Mouse (Mus musculus): ENCODE measurements around the gene Tgfbr3. TPM values are rescaled to one million over a fixed set of nuclear protein-coding genes. Genes with fewer than 3 reads are reported as not detected.

The Tgfbr3 gene
- polyA plus RNA-seq, 1 experiment from 2014 or later = 1.3 TPM

DNA sequence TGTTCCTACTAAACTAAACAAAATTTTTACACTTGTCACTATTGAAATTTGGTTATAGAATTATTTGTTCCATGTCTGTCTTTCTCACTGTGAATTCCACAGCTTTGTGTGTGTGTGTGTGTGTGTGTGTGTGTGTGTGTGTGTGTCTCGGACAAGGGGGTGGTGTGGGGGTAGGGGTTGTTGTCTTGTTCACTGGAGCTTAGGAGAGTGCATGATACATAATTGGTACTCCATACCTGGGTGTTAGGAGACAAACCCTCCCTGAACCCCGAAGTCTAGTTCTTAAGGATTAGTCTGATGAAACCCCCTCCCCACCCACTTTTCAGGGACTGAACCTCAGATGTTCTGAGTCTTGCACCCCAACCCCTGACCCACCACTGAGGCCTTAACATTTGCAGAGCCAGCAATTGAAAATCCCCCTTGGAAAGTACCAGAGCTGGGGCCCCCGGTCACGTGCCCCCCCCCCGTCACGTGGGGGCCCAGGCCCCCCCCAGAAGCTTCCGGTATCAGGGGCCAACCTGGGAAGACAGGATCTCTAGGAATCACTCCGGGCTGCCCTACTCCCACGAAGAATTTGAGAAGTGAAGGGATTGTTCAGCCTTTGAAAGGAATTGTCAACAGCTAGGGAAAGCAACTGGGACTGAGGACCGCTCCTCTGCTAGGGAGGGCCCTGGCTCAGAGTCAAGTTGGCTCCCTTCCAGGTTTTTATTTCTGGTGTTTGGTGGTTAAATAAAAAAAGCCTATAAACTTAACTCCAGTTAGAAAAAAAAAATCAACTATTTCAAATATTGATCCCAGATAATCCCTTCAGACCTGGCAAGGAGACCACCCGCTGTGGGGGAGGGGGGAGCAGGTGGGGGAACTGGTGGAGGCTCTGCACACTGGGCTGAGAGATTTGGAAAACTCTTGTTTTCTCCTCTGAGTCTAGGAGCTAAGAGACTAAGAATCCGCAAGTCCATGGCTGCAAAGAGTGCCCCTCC, 201.3 kb downstream of the Tgfbr3 start:
- no peak overlapping the region for H3K4me3 ChIP-seq
- WGBS = 17% methylated on average over 12 of the region's 12 CpGs
- H3K9ac ChIP-seq = no peak overlapping the region
- H3K9me3 ChIP-seq (replicated peaks) = no peaks in the 10 kb centered on the region
- peak; percentile 87 for ATAC-seq
- H3K4me1 ChIP-seq = peaks cover 9% of the 10 kb centered on the region
- H3K27ac ChIP-seq = no peak overlapping the region
- peaks cover 38% of the 10 kb centered on the region for H3K27me3 ChIP-seq
- no peaks in the 10 kb centered on the region for H3K36me3 ChIP-seq (ENCODE audit: poor library complexity, severe bottlenecking)
- H3K4me2 ChIP-seq = peak overlapping the region; percentile 37

DNA sequence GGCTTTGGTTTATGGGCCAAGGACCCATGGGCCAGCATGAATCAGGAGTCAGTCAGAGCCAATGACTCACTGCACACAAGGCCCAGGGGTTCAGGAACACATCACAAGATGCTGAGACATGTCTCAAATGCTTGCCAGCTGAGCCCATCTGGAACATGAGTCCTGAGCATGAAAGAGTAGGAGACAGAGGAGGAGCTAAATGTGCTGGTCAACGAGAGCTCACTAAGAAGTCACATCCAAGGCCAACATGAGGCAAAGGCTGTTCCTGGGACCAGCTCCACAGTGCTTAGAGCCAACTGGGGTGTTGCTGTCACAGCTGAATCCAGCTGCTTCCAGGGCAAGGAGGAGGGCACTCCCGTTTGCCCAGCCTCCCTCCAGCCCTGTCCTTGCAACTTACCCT, 202.1 kb downstream of the Tgfbr3 start:
- Histone ChIP-seq H3K36me3 (ENCODE audit: poor library complexity, severe bottlenecking) (no peaks in the 10 kb centered on the region), H3K27ac (no peak overlapping the region), H3K9ac (no peak overlapping the region), H3K4me2 (no peak overlapping the region), H3K9me3 (replicated peaks) (no peaks in the 10 kb centered on the region), H3K27me3 (peaks cover 40% of the 10 kb centered on the region), H3K4me1 (peaks cover 9% of the 10 kb centered on the region), H3K4me3 (no peak overlapping the region)
- no peak for ATAC-seq
- WGBS = 57% methylated on average over 2 of the region's 2 CpGs

DNA sequence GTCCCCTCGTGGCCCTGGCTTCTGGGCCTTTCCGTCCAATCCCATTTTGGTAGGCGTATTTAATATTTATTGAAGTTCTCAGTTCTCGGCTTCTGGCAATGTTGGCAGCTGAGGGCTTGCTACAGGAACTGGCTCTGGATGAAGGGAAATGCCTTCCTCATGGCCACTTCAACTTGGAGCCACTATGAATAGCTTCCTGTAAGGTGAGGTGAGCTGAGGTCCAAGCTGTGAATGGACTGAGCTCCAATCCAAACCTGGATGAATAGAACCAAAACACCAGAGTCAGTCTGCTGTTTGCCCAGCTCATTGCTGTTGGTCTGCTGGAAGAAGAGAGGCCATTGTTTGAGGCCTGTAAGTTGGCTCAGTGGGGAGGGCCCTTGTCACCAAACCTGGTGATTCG, 203.3 kb downstream of the Tgfbr3 start:
- H3K4me2 ChIP-seq = no peak overlapping the region
- no peaks in the 10 kb centered on the region for H3K36me3 ChIP-seq (ENCODE audit: poor library complexity, severe bottlenecking)
- no peaks in the 10 kb centered on the region for H3K9me3 ChIP-seq (replicated peaks)
- WGBS = 86% methylated on average over 5 of the region's 5 CpGs
- peaks cover 9% of the 10 kb centered on the region for H3K4me1 ChIP-seq
- no peak overlapping the region for H3K27ac ChIP-seq
- no peak overlapping the region for H3K9ac ChIP-seq
- peaks cover 39% of the 10 kb centered on the region for H3K27me3 ChIP-seq
- no peak for ATAC-seq
- no peak overlapping the region for H3K4me3 ChIP-seq

DNA sequence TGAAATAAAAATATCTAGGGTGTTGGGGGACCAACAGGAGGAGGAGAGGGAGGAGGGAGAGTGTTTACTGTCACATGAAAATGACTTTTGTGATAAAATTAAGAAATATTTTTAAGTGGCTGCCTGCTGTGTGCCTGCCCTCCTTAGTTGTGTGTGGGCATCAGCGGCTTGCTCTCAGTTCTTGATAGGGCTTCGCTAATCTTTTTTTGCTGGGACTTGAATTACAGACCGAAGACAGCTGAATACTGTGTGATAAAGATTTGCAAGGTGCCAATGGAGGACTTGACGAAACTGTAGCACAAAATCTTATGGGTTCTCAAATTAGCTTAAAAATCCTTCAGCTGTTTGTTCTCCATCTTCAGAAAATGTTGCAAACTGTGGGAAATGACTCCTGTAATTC, 205.0 kb downstream of the Tgfbr3 start:
- no peaks in the 10 kb centered on the region for H3K9me3 ChIP-seq (replicated peaks)

DNA sequence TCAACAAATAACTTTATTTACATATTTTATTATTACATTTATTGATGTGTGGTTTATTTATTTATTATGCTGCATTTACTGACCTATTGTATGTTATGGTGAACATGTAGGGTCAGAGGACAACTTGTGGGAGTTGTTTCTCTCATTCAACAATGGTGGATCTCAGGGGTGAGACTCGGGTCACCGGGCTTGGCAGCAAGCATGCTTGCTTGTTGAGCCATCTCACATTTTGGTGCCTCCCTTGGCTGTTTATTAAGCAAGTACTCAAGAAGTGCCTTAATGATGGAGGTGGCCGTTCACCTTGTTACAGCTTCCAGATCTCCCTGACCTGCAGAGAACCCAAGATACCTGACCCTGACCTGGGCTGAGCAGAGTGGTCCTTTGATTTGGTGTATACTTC, 207.4 kb downstream of the Tgfbr3 start:
- no peaks in the 10 kb centered on the region for H3K9me3 ChIP-seq (replicated peaks)
- H3K4me3 ChIP-seq = no peak overlapping the region
- H3K9ac ChIP-seq = no peak overlapping the region
- peaks cover 10% of the 10 kb centered on the region for H3K4me1 ChIP-seq
- ATAC-seq = no peak
- H3K27ac ChIP-seq = no peak overlapping the region
- H3K4me2 ChIP-seq = no peak overlapping the region
- 78% methylated on average over 3 of the region's 3 CpGs for WGBS
- peaks cover 19% of the 10 kb centered on the region for H3K27me3 ChIP-seq
- no peaks in the 10 kb centered on the region for H3K36me3 ChIP-seq (ENCODE audit: poor library complexity, severe bottlenecking)

More for the DNA sequence above, 205.0 kb downstream of the Tgfbr3 start:
- no peak overlapping the region for H3K4me3 ChIP-seq
- 91% methylated on average over 4 of the region's 4 CpGs for WGBS
- no peaks in the 10 kb centered on the region for H3K36me3 ChIP-seq (ENCODE audit: poor library complexity, severe bottlenecking)
- peaks cover 13% of the 10 kb centered on the region for H3K4me1 ChIP-seq
- no peak overlapping the region for H3K4me2 ChIP-seq
- H3K27me3 ChIP-seq = peaks cover 30% of the 10 kb centered on the region
- no peak for ATAC-seq
- no peak overlapping the region for H3K27ac ChIP-seq
- H3K9ac ChIP-seq = no peak overlapping the region

DNA sequence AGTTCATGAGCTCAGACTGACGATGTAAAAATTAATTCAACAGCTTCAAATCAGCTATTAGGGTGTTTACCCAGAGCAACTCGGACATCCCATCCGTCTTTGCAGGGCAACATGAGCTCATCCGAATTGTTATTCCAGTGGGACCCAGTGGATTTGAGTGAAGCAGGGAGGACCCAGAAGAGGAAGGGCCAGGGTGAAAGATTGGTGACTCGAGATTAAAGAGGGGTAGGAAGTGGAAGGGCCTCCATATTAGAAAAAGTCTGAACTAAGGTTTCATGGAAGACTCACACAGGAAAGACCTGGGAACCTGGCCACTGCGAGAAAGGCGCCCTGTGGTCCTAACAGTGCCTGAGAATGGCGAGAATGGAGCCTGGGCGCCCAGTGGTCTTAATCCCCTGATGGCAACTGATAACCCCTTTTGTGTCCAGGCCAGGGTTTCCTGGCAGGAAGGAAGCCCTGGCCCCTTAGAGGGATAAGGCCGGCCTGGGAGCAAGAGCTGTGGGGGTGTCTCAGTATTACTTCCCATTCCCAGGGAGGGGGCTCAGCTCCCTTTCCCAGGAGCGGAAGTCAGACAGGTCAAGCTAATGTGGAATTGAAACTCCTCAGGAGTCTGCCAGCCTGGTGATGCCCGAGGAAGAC, 208.3 kb downstream of the Tgfbr3 start:
- Histone ChIP-seq H3K27ac (no peak overlapping the region), H3K9me3 (replicated peaks) (no peaks in the 10 kb centered on the region), H3K4me2 (no peak overlapping the region), H3K4me3 (no peak overlapping the region), H3K27me3 (peaks cover 12% of the 10 kb centered on the region; the same call in 1 of the 2 replicates), H3K4me1 (peaks cover 10% of the 10 kb centered on the region), H3K36me3 (ENCODE audit: poor library complexity, severe bottlenecking) (no peaks in the 10 kb centered on the region), H3K9ac (no peak overlapping the region)
- WGBS = 45% methylated on average over 12 of the region's 12 CpGs
- no peak for ATAC-seq

DNA sequence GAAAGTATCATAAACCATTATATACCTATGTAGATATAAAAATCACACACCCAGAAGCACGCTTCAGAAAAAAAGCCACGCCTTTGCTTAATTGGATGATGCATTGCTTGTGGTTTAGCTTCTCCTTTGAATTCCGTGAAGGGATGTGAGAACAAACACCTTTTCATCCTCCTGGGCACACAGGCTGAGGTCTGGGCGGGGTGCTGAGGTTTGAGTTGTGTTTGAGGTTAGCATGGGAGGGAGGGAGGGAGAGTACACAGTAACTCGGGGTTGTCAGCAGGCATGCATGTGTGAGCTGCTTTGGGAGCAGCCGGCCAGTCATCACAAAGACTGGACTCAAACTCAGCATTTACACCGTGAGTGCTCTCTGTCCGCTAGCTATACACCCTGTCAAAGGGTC, 209.5 kb downstream of the Tgfbr3 start:
- H3K27ac ChIP-seq = no peak overlapping the region

DNA sequence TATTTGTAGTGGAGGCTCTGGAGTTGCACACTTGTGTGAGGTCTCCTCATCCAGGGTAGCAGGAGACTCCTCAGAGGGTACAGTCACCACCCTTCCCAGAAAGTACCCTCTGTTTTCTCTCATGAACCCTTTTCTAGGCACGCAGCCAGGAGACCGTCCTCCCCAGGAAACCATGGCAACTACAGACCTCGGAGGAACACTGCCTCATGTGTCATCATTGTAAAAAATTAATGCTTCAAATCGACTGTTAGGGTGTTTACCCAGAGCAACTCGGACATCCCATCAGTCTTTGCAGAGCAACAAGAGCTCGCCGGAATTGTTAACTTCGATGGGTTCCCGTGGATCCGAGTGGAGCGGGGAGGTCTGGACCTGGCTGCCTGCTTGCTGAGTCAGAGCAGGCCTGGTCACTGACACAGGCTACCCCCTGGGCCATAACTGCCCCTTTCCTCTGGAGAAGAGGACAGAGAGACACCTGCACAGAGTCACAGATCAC, 210.2 kb downstream of the Tgfbr3 start:
- no peak overlapping the region for H3K9ac ChIP-seq

More for the DNA sequence above, 209.5 kb downstream of the Tgfbr3 start:
- Histone ChIP-seq H3K27me3 (peaks cover 13% of the 10 kb centered on the region), H3K9ac (no peak overlapping the region), H3K4me1 (peaks cover 10% of the 10 kb centered on the region), H3K4me3 (no peak overlapping the region), H3K36me3 (ENCODE audit: poor library complexity, severe bottlenecking) (no peaks in the 10 kb centered on the region), H3K9me3 (replicated peaks) (no peaks in the 10 kb centered on the region), H3K4me2 (no peak overlapping the region)
- WGBS = 50% methylated on average over 8 of the region's 8 CpGs
- ATAC-seq = no peak

DNA sequence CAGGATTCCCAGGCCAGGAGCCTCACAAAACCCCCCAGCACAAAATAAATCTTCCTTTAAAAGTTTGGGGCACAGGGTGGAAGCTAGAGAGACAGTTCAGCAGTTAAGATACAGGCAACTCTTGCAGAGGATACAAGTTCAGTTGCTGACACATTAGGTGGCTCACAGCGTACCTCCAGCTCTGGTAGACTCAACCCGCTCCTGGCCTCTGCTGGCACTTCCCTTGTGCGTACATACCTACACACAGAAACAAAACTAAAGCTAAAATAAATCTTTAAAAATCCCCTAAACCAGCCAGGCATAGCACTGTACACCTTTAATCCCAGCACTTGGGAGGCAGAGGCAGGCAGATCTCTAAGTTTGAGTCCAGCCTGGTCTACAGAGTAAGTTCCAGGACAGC, 211.1 kb downstream of the Tgfbr3 start:
- Histone ChIP-seq H3K4me2 (no peak overlapping the region), H3K36me3 (ENCODE audit: poor library complexity, severe bottlenecking) (no peaks in the 10 kb centered on the region), H3K4me1 (peaks cover 10% of the 10 kb centered on the region), H3K27me3 (peaks cover 13% of the 10 kb centered on the region), H3K4me3 (no peak overlapping the region), H3K27ac (no peak overlapping the region), H3K9me3 (replicated peaks) (no peaks in the 10 kb centered on the region), H3K9ac (no peak overlapping the region)
- ATAC-seq = no peak
- WGBS = 97% methylated on average over 3 of the region's 3 CpGs

More for the DNA sequence above, 210.2 kb downstream of the Tgfbr3 start:
- no peak overlapping the region for H3K27ac ChIP-seq
- H3K4me3 ChIP-seq = no peak overlapping the region
- 48% methylated on average over 11 of the region's 11 CpGs for WGBS
- peaks cover 10% of the 10 kb centered on the region for H3K4me1 ChIP-seq
- no peak for ATAC-seq
- H3K36me3 ChIP-seq (ENCODE audit: poor library complexity, severe bottlenecking) = no peaks in the 10 kb centered on the region
- H3K27me3 ChIP-seq = peaks cover 13% of the 10 kb centered on the region
- no peaks in the 10 kb centered on the region for H3K9me3 ChIP-seq (replicated peaks)
- no peak overlapping the region for H3K4me2 ChIP-seq

DNA sequence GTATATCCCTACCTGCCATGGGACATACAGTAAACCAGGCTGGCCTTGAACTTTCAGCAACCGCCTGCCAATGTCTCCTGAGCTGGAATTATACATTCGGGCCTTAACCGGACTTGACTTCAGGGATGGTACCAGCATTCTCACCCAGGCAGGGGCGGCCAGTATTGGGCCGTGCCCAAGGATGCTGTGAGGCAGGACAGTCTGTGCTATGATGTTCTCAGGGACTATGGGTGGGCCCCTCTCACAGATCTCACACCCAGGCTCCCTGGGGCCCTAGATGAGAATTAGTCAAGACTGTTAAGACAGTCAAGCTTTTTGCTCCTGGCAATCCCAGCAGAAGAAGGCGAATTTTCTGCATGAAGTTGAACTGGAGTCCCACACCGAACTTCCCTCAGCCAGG, 211.5 kb downstream of the Tgfbr3 start:
- Histone ChIP-seq H3K4me1 (peaks cover 10% of the 10 kb centered on the region), H3K27me3 (peaks cover 13% of the 10 kb centered on the region), H3K36me3 (ENCODE audit: poor library complexity, severe bottlenecking) (no peaks in the 10 kb centered on the region), H3K9me3 (replicated peaks) (no peaks in the 10 kb centered on the region), H3K27ac (no peak overlapping the region), H3K4me2 (no peak overlapping the region), H3K9ac (no peak overlapping the region), H3K4me3 (no peak overlapping the region)
- no peak for ATAC-seq
- 94% methylated on average over 7 of the region's 7 CpGs for WGBS

DNA sequence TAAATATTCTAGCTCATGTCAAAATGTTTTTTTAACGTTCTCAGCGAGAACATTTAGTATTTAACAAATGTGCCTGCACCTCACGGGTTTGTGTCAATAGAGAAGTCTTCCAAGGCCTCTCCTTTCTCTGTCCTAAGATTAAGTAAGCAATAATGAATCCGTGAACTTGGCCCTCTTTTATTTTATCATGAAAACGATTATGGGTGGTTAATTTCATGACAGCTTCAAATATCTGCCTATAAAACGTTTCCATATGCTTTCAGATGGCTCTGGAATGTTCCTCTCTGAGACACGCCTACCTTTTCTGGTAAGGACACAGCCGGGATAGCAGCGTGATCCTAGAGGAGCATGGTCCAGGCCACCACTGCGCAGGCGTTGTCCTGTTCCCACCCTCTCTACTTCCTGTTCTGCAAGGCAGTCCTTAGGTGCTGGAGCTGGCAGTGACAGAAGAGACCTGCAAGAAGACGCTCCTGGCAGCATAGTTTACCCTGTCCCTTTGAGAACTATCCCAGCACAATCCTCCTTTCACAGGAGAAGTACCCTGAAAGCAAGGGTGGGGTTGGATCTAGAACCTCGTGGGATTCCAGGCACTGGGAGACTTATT, 214.3 kb downstream of the Tgfbr3 start:
- H3K4me1 ChIP-seq = peaks cover 10% of the 10 kb centered on the region
- 82% methylated on average over 13 of the region's 13 CpGs for WGBS
- H3K27me3 ChIP-seq = peaks cover 6% of the 10 kb centered on the region; the same call in 1 of the 2 replicates
- H3K9me3 ChIP-seq (replicated peaks) = no peaks in the 10 kb centered on the region
- H3K9ac ChIP-seq = no peak overlapping the region
- H3K36me3 ChIP-seq (ENCODE audit: poor library complexity, severe bottlenecking) = no peaks in the 10 kb centered on the region
- ATAC-seq = no peak
- H3K4me3 ChIP-seq = no peak overlapping the region
- H3K27ac ChIP-seq = no peak overlapping the region
- no peak overlapping the region for H3K4me2 ChIP-seq

DNA sequence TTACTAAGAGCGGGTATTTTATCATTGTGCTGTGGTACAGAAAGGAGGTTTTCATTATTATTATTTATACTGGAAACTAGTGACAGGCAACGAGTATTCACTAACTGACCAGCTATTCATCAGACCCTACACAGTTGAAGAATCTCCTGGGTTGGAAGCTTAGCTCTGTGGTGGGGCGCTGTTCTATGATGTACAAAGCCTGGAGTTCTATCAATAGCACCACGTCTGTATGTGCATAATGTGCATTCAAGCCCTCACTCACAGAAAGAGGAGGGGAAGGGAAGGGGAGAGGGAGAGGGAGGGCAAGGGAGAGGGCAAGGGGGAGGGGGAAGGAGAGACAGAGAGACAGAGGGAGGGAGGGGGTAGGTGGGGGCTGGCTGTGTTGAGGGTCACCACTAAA, 215.1 kb downstream of the Tgfbr3 start:
- WGBS = 26% methylated on average over 4 of the region's 4 CpGs

More for the DNA sequence above, 215.1 kb downstream of the Tgfbr3 start:
- H3K36me3 ChIP-seq (ENCODE audit: poor library complexity, severe bottlenecking) = no peaks in the 10 kb centered on the region
- H3K4me3 ChIP-seq = no peak overlapping the region
- H3K27ac ChIP-seq = no peak overlapping the region
- no peak overlapping the region for H3K9ac ChIP-seq
- no peak overlapping the region for H3K4me2 ChIP-seq
- ATAC-seq = no peak
- H3K9me3 ChIP-seq (replicated peaks) = no peaks in the 10 kb centered on the region
- peaks cover 6% of the 10 kb centered on the region; the same call in 1 of the 2 replicates for H3K27me3 ChIP-seq
- peaks cover 5% of the 10 kb centered on the region for H3K4me1 ChIP-seq

Data from forebrain, embryonic 13.5 days (tissue).